Mouse (Mus musculus) yolk sac, embryonic 10.5 days (tissue): ENCODE results near the gene Olfml2b.

Experiments used
- DNase-seq: peaks from one replicate; pipeline ENCODE4 v3.0.0-alpha.2; 2017; ENCODE audit warnings: low spot score

The Olfml2b gene

GRCm38 (mm10) chr1:170731865-170732595 lies 87.7 kb downstream of the Olfml2b start:
- DNase-seq = no peak
